Mouse (Mus musculus) brown adipose tissue, adult 24 weeks (tissue): Measurements from ENCODE around the gene Ppil6. TPM values are rescaled to one million over a fixed set of nuclear protein-coding genes. Genes with fewer than 3 reads are reported as not detected.
"Not testable (repeated sequence)": the region's sequence is repeated elsewhere in the genome, so short reads cannot be mapped to it uniquely, and the experiment has no call there.

Experiments
- H3K27ac ChIP-seq: fragments of 200-500 bp; replicated peaks from 2 replicates; pipeline ENCODE4 v1.5.1; 2012; ENCODE audit warnings: low read depth, mild to moderate bottlenecking, low read length
- H3K4me1 ChIP-seq: fragments of 200-500 bp; 2 replicates; pipeline ENCODE4 v1.6.1; 2012; ENCODE audit warnings: low read length, mixed read lengths; ENCODE audit not compliant: control insufficient read depth, insufficient read depth, insufficient read length
- H3K4me3 ChIP-seq: fragments of 200-500 bp; 2 replicates; pipeline ENCODE4 v1.5.1; 2012; ENCODE audit warnings: low read depth, mild to moderate bottlenecking, low read length, moderate library complexity; ENCODE audit not compliant: insufficient read depth
- polyA plus RNA-seq: library from polyadenylated mRNA; stranded (reverse); fragments of >200 nt; gene quantifications from 2 replicates; pipeline ENCODE4 v1.2.4, GENCODE M21; 2012; ENCODE audit not compliant: missing spikeins, insufficient read depth, insufficient read length

Gene Ppil6
- polyA plus RNA-seq, 1 experiment: 0.99 TPM

DNA sequence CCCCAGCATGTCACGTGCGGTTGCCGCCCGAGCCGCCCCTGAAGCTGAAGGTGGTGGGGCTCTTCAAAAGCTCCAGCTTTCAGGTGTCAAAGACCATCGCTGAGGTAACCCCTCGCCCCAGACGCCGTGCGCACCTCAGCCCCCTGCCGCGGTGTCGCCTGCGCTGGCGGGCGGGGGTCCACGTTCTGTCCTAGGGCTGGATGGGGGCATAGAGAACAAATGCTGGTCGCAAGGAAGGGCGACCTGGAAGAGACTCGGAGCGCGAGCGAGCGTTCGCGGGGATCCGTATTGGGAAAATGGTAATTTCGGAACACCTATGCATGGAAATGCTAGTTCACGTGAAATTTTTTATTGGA is 257 bp downstream of the Ppil6 start:
- peaks cover 9% of the 10 kb centered on the region for H3K4me1 ChIP-seq
- peak overlapping the region; percentile 70 for H3K4me3 ChIP-seq
- no peak overlapping the region for H3K27ac ChIP-seq

DNA sequence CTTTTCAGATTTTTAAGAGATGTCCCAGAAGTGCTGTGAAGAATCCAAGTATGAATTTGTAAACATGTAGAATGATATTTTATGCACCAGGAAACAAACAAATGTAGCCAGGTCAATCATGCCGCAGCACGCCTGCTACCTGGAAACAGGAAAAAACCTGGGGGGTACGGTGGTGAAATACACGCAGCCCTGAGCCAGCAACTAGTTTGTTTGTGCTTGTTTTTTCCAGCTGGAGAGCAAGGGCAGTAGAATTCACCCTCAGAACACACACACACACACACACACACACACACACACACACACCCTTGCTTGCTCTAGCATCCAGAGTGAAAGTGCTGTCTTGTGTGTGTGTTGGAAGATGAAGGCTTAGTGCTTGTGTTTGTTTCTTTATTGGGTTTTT is 872 bp downstream of the Ppil6 start:
- Histone ChIP-seq H3K4me3 (no peak overlapping the region), H3K4me1 (peaks cover 9% of the 10 kb centered on the region), H3K27ac (no peak overlapping the region)

DNA sequence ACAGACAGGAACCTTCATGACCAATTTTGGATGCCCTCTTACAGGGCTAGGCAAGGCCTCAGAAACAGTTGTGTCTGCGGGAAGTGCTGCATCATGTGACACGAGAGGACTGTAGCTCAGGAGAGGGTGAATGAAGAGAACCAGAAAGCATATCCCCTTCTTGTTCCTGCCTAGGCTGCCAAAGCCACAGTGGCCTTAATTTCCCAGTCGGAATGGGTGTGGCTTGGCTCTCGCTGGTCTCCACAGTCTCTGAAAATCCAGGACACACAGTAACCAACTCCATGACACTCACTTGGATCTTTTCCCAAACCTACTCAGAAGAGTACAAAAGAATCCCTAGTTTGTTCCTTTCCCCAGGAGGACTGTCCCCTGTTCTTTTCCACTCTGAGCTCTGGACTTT is 10.7 kb downstream of the Ppil6 start:
- Histone ChIP-seq H3K4me3 (no peak overlapping the region), H3K27ac (no peak overlapping the region), H3K4me1 (no peaks in the 10 kb centered on the region; the same call in 1 of the 2 replicates)

DNA sequence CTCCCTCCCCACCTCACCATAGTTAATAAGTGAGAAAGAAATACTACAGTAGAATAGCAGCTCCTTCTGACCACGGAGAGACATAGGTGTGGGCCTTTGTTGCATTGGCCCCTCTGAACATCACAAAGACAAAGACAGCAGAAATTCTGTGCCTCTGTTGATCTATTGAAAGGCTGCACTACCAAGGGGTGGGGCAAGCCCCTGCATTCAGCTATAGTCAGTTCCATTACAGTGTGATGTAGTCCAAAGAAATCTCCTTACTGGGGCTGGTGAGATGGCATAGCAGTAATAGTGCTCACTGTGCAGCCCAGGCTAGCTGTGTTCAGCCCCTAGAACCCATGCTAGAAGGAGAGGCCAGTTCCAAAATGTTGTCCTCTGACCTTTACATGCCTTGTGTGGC is 14.8 kb downstream of the Ppil6 start:
- no peak overlapping the region for H3K27ac ChIP-seq
- no peaks in the 10 kb centered on the region; the same call in 1 of the 2 replicates for H3K4me1 ChIP-seq
- no peak overlapping the region for H3K4me3 ChIP-seq

DNA sequence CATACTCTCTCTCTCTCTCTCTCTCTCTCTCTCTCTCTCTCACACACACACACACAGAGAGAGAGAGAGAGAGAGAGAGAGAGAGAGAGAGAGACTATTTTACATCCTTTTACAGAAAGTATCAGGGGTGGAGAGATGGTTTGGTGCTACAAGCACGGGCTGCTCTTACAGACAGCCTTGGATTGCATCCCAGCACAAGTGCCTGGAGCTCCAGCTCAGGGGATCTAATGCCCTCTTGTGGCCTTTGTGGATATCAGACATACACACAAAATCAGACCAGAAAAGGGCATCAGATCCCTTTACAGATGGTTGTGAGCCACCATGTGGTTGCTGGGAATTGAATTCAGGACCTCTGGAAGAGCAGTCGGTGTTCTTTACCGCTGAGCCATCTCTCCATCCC is 15.2 kb downstream of the Ppil6 start:
- not testable (repeated sequence) for H3K27ac ChIP-seq, H3K4me1 ChIP-seq, H3K4me3 ChIP-seq

DNA sequence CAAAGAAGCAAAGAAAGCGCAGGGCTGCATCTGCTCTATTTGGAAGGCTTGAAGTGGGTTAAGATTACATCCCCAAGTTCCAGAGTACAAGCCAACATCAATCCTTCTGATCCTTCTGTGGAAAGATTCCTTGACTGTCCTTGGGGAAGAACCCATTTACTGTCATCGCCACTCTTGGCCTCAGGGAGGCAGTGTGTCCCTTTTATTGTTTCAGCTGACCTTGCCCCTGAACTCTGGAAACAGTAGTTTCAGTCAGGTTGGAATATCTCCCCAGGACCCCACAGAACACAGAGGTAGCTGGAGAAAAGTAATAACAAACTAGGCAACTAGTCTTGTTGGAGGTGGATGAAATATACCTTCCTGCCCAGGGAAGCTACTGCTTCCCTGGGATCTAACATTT is 18.9 kb downstream of the Ppil6 start:
- no peak overlapping the region for H3K27ac ChIP-seq
- no peak overlapping the region for H3K4me3 ChIP-seq
- no peaks in the 10 kb centered on the region for H3K4me1 ChIP-seq

DNA sequence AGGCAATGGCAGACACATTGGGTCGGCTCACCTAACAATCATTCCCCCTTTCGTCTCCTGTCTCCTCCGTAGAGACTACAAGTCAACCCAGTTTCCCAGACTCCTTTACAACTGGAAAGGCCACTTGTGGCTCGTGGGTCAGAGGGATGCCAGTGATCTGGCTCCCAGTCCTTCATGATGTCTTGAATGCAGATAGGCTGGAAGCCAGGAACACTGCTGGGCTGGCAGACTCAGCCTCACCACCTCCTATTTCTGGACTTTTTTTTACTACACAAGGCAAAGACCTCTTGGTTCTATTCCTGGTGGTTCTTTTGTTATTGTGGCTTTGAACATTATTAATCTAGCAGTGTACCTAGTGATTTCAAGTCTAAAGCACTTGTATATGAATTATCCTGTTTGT is 24.1 kb downstream of the Ppil6 start:
- H3K4me3 ChIP-seq: no peak overlapping the region
- no peak overlapping the region for H3K27ac ChIP-seq
- H3K4me1 ChIP-seq: no peaks in the 10 kb centered on the region

DNA sequence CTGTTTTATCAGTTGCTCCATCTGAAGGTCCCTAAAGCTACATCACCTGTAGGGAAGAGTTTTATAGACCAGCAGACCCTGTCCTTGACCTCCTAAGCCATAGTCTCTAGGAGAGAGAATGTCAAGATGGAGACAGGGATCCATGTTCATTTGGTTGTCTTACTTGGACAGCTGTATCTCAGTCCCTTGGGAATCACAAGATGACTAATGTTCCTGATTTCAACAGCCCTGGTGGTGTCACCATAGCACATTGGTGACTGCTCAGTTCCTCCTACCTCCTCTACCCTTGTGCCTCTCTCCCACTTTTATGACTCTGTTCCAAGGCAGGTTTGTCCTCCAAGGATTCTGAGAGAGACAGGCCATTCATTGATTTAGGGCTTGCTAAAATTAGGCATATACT is 24.7 kb downstream of the Ppil6 start:
- no peak overlapping the region for H3K4me3 ChIP-seq
- no peaks in the 10 kb centered on the region for H3K4me1 ChIP-seq
- H3K27ac ChIP-seq: no peak overlapping the region

DNA sequence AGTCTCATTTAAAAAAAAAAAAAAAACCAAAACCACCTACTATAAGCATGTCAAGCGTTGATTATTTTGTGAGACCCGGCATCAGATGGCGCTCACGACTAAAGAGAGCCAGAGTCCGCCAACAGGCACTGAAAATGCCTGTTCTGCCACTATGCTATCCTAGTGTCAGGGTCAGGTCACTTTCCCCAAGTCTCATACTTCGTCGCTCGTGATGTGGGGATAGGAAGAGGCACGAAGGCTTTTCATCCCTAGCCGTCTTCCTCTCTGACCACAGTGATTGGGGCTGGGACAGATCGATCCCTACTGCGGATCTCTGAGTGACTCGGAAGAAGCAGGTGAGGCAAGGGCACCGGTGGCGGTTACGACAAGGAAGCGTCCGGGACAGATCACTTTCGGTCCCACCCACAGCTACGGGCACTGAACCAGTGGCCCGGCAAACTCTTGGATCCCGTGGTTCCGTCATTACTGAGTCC is 28.3 kb downstream of the Ppil6 start:
- peaks cover 11% of the 10 kb centered on the region for H3K4me1 ChIP-seq
- peak overlapping the region; percentile 85 for H3K27ac ChIP-seq
- H3K4me3 ChIP-seq: peak overlapping the region; percentile 74

DNA sequence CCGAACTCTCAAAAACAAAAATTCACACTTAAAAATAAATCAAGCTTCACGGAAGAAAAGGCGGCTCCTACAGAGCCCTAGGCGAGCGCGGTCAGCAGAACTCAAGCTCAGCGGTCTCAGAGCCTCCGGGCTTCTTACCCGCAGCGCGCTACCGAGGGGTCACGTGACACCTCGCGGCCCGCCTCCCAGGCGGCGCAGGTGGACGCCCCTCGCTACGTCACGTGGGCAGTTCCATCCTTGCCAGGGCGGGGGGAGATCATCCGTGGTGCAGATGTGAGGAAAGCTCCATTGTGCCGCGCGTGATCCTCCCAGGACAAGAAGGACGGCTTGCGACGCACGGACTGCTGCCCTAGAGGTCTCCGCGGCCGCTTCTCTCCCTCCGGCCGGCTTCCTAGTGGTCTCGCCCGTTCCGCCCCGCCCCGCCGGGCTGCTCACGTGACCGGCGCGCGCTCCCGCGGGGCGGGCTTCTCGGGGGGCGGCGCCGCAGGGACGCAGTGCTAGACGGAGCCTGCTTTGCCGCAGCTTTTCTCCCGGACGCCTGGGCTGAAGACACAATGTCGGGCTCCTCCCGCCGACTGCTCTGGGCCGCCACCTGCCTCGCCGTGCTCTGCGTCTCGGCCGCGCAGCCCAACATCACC is 28.9 kb downstream of the Ppil6 start, which contains the start of gene Cd164:
Gene Cd164 (plus strand): TSS at position 434 of the 638 bp plus-strand sequence.
- Histone ChIP-seq H3K27ac (peak within 1 kb of the TSS; percentile 100), H3K4me3 (peak within 1 kb of the TSS; percentile 95), H3K4me1 (peaks cover 11% of the 10 kb centered on the region)

DNA sequence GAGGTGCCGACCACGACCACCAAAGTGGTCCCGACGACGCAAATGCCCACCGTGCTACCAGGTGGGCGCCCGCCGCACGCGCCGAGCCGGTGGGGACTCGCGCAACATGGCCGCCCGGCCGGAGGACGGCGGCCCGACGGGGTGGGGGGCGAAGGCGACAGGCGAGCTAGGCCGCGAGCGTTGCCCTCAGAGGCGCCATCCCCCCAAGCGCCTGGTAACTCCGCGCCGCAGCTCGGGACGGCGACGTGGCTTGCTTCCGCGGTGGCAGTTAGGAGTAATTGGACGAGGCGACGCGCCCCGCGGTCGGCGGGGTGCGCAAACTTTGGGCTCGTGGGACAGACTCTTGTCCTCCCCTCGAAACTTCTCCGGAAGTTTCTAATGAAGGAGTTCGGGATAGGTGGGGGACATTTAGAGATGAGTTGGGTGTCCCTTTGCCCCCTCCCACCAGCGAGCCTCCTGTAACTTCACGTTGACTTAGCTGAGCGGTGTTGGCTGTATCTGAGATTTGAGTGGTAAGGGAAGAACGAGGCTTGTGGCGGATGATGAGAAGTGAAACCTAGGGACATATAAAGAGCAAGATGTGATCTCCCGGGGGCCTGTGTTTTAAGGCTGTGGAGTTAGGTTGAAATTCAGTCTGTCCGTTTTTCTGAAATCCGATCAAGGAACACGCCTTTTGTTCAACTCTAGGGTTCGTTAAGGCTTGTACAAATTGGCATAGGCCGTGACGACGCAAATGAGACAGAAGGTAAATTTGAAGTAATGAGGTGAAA is 29.6 kb downstream of the Ppil6 start:
- H3K4me1 ChIP-seq: peaks cover 11% of the 10 kb centered on the region
- peak overlapping the region; percentile 95 for H3K4me3 ChIP-seq
- H3K27ac ChIP-seq: peak overlapping the region; percentile 93

DNA sequence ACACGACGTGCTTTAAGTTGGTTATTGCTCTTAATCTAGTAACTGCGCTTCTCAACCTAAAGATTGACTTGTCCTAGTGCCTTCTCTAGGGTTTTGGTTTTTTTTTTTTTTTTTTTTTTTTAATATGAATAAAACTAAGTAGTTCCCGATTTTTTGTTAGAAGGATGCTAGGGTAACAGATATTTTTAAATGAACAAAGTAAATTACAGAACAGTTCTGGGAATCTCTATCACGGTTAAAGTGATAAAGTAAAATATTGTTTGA is 30.1 kb downstream of the Ppil6 start:
- Histone ChIP-seq H3K27ac (peak overlapping the region; percentile 93), H3K4me1 (peaks cover 11% of the 10 kb centered on the region), H3K4me3 (peak overlapping the region; percentile 95)

DNA sequence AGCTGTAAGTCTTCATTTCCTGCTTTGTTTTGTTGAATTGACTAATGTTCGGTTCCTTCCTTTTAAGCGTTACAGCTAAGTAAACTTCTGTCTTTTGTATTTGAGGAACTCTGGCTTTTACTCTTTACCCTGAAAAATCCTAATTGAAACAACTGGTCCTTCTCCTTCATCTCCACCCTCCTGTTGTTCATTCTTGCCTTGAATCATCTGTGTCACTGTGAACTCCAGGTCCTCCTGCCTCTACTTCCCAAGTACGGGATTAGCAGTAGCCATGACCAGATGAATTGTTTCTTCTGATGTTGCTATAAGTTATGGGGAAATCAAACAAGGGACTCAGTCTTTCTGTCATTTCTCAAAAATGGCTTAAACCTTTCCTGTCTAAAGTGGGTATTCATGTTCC is 33.1 kb downstream of the Ppil6 start:
- H3K4me3 ChIP-seq: no peak overlapping the region
- 0 out of 2 replicates have a peak overlapping the region, but pooled peaks have one; percentile 16 for H3K27ac ChIP-seq

DNA sequence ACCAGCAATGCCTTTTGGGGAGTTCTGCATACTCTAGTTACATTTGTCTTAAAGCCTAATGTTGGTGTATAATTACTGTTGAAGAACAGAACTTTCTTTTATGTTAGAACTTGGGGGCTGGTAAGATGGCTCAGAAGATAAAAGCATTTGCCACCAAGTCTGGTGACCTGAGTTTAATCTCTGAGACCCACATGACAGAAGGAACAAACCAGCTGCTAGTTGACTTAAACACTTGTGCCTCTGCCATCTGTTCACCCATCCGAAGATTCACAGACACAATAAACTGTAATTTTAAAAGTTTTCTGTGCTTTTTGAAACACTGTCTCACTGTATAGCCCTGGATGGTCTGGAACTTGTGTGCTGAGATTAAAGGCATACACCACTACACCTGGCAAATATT is 35.5 kb downstream of the Ppil6 start:
- H3K4me1 ChIP-seq: peaks cover 11% of the 10 kb centered on the region
- H3K4me3 ChIP-seq: no peak overlapping the region
- H3K27ac ChIP-seq: no peak overlapping the region

More for the DNA sequence above, 33.1 kb downstream of the Ppil6 start:
- peaks cover 11% of the 10 kb centered on the region for H3K4me1 ChIP-seq

DNA sequence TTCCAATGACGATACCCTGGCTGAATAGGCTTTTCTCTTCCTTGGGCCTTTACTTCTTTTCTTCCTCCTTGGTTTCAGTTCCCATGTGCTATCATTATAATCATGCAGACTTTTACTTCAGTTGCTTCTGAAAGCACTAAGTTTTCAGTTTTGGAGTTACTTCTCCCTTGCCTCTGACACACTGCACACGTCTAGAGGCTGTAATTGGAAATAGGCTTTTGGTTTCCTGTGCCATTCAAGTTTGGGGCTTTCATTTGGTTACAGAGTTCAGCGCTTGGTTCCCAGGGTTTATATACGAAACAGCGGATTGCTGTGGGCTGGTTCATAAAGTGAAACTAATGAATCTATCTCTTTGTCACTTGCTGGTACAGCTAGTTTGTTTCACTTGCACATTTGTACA is 39.7 kb downstream of the Ppil6 start:
- Histone ChIP-seq H3K27ac (no peak overlapping the region), H3K4me1 (no peaks in the 10 kb centered on the region), H3K4me3 (no peak overlapping the region)

DNA sequence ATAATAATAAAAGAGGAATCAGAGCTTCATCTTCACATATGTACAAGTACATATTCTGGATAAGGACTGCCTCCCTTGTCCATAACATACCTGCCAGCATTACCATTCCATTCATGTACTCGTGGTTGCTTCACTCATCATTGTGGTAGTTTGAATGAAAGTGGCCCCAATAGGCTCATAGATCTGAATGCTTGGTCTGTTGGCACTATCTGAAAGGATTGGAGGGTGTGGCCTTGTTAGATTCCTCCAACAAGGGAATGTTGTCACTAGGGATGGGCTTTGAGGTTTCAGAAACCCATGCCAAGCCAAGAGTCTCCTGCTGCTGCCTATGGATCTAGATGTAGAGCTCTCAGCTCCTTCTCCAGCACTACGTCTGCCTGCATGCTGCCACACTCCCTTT is 45.8 kb downstream of the Ppil6 start:
- H3K4me3 ChIP-seq: no peak overlapping the region
- no peaks in the 10 kb centered on the region for H3K4me1 ChIP-seq
- H3K27ac ChIP-seq: no peak overlapping the region
